Mouse (Mus musculus): ENCODE data around the gene Cfi. TPM values are rescaled to one million over a fixed set of nuclear protein-coding genes. Genes with fewer than 3 reads are reported as not detected.
A peak's percentile ranks its signal among the peaks of the same experiment; 100 is the strongest.

The Cfi gene
- polyA plus RNA-seq, 1 experiment: 0.02 TPM

DNA sequence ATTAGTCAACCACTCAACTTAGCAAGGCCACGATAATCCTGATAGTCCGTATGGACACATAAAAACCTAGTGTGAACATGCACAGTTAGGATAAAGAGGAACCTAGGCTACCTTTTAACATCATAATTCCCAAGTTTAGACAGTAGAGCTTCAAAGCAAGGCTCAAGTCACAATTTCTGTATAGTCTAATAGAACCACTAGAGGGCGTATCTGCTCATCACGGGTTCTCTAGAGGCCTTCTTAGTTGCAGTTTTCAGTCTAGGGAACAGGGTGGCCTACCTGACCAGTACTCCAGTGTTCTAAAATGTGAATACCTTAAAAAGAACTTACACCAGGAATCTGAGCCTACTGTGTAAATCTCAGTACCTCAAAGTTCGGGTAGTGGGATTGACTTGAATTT is 12.4 kb upstream of the Cfi start:
- TF ChIP-seq GATA1 (IDR thresholded peaks at IDR 0.05; ENCODE audit: low read length) (no peak), TAL1 (IDR thresholded peaks at IDR 0.05; ENCODE audit: low read length) (no peak)
- Histone ChIP-seq H3K36me3 (ENCODE audit: control insufficient read depth) (peaks cover 56% of the 10 kb centered on the region), H3K4me1 (ENCODE audit: control insufficient read depth) (peaks cover 3% of the 10 kb centered on the region), H3K9me3 (ENCODE audit: control insufficient read depth, low read length) (no peaks in the 10 kb centered on the region), H3K4me3 (replicated peaks) (no peak overlapping the region), H3K27me3 (ENCODE audit: control insufficient read depth) (no peaks in the 10 kb centered on the region)

GRCm38 (mm10) chr3:129824146-129824545 is 11.5 kb upstream of the Cfi start:
- no peak overlapping the region for H3K4me3 ChIP-seq (replicated peaks)
- peaks cover 60% of the 10 kb centered on the region for H3K36me3 ChIP-seq (ENCODE audit: control insufficient read depth)
- no peak for TF ChIP-seq GATA1 (IDR thresholded peaks at IDR 0.05; ENCODE audit: low read length)
- TF ChIP-seq TAL1 (IDR thresholded peaks at IDR 0.05; ENCODE audit: low read length): no peak

DNA sequence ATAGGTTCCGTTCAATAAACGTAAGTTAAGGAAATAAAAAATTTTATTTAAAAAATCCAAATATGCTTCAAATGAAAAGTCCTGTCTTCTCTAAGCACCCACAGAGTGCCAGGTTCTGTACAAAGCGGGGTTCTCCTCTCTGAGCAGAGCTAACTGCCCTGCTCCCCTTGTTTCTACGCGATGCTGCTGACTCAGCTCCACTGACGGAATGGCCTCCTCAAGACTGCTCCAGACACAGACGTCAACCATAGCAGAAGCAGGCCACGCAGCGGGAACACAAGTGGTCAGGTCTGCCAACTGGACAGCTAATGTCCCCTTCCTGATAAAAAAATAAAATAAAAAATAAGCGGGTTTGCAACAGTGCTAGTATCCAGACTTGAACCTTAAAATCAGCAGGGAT is 10.8 kb upstream of the Cfi start:
- TF ChIP-seq GATA1 (IDR thresholded peaks at IDR 0.05; ENCODE audit: low read length) (no peak), TAL1 (IDR thresholded peaks at IDR 0.05; ENCODE audit: low read length) (no peak)
- Histone ChIP-seq H3K4me1 (ENCODE audit: control insufficient read depth) (peaks cover 17% of the 10 kb centered on the region), H3K27me3 (ENCODE audit: control insufficient read depth) (no peaks in the 10 kb centered on the region), H3K36me3 (ENCODE audit: control insufficient read depth) (peaks cover 57% of the 10 kb centered on the region), H3K4me3 (replicated peaks) (no peak overlapping the region), H3K9me3 (ENCODE audit: control insufficient read depth, low read length) (no peaks in the 10 kb centered on the region)

More at GRCm38 (mm10) chr3:129824146-129824545, 11.5 kb upstream of the Cfi start:
- Histone ChIP-seq H3K27me3 (ENCODE audit: control insufficient read depth) (no peaks in the 10 kb centered on the region), H3K4me1 (ENCODE audit: control insufficient read depth) (peaks cover 10% of the 10 kb centered on the region), H3K9me3 (ENCODE audit: control insufficient read depth, low read length) (no peaks in the 10 kb centered on the region)

- Histone ChIP-seq H3K27me3 (ENCODE audit: control insufficient read depth) (no peaks in the 10 kb centered on the region), H3K9me3 (ENCODE audit: control insufficient read depth, low read length) (no peaks in the 10 kb centered on the region), H3K36me3 (ENCODE audit: control insufficient read depth) (peaks cover 54% of the 10 kb centered on the region), H3K4me1 (ENCODE audit: control insufficient read depth) (peaks cover 33% of the 10 kb centered on the region), H3K4me3 (replicated peaks) (no peak overlapping the region)
- TF ChIP-seq GATA1 (IDR thresholded peaks at IDR 0.05; ENCODE audit: low read length): no peak
- TF ChIP-seq TAL1 (IDR thresholded peaks at IDR 0.05; ENCODE audit: low read length): no peak
Observed at GRCm38 (mm10) chr3:129826691-129827090, 9.0 kb upstream of the Cfi start.

- no peaks in the 10 kb centered on the region for H3K9me3 ChIP-seq (ENCODE audit: control insufficient read depth, low read length)
- H3K4me1 ChIP-seq (ENCODE audit: control insufficient read depth): peaks cover 35% of the 10 kb centered on the region
- H3K36me3 ChIP-seq (ENCODE audit: control insufficient read depth): peaks cover 48% of the 10 kb centered on the region
- H3K4me3 ChIP-seq (replicated peaks): no peak overlapping the region
- H3K27me3 ChIP-seq (ENCODE audit: control insufficient read depth): peaks cover 3% of the 10 kb centered on the region; the same call in 1 of the 2 replicates
- TF ChIP-seq TAL1 (IDR thresholded peaks at IDR 0.05; ENCODE audit: low read length) (no peak), GATA1 (IDR thresholded peaks at IDR 0.05; ENCODE audit: low read length) (no peak)
Observed at GRCm38 (mm10) chr3:129827691-129828090, 8.0 kb upstream of the Cfi start.

GRCm38 (mm10) chr3:129830626-129831025 is 5.1 kb upstream of the Cfi start:
- H3K4me3 ChIP-seq (replicated peaks): peak overlapping the region; percentile 94
- peaks cover 23% of the 10 kb centered on the region for H3K36me3 ChIP-seq (ENCODE audit: control insufficient read depth)
- peaks cover 5% of the 10 kb centered on the region; the same call in 1 of the 2 replicates for H3K27me3 ChIP-seq (ENCODE audit: control insufficient read depth)
- H3K4me1 ChIP-seq (ENCODE audit: control insufficient read depth): peaks cover 35% of the 10 kb centered on the region
- H3K9me3 ChIP-seq (ENCODE audit: control insufficient read depth, low read length): no peaks in the 10 kb centered on the region
- TF ChIP-seq TAL1 (IDR thresholded peaks at IDR 0.05; ENCODE audit: low read length) (no peak), GATA1 (IDR thresholded peaks at IDR 0.05; ENCODE audit: low read length) (no peak)

GRCm38 (mm10) chr3:129831035-129831568 is 4.6 kb upstream of the Cfi start, which contains the start of gene Gar1:
Gene Gar1, minus strand, starts transcription at chr3:129831396.
- H3K4me1 ChIP-seq (ENCODE audit: control insufficient read depth): peaks cover 35% of the 10 kb centered on the region
- H3K27me3 ChIP-seq (ENCODE audit: control insufficient read depth): peaks cover 5% of the 10 kb centered on the region; the same call in 1 of the 2 replicates
- H3K36me3 ChIP-seq (ENCODE audit: control insufficient read depth): peaks cover 21% of the 10 kb centered on the region
- H3K9me3 ChIP-seq (ENCODE audit: control insufficient read depth, low read length): no peaks in the 10 kb centered on the region
- TF ChIP-seq TAL1 (IDR thresholded peaks at IDR 0.05; ENCODE audit: low read length): no peak
- no peak for TF ChIP-seq GATA1 (IDR thresholded peaks at IDR 0.05; ENCODE audit: low read length)
- peak within 1 kb of the TSS; percentile 94 for H3K4me3 ChIP-seq (replicated peaks)

- Histone ChIP-seq H3K4me1 (ENCODE audit: control insufficient read depth) (peaks cover 7% of the 10 kb centered on the region), H3K36me3 (ENCODE audit: control insufficient read depth) (no peaks in the 10 kb centered on the region), H3K27me3 (ENCODE audit: control insufficient read depth) (peaks cover 5% of the 10 kb centered on the region; the same call in 1 of the 2 replicates), H3K9me3 (ENCODE audit: control insufficient read depth, low read length) (no peaks in the 10 kb centered on the region), H3K4me3 (replicated peaks) (no peak overlapping the region)
- no peak for TF ChIP-seq TAL1 (IDR thresholded peaks at IDR 0.05; ENCODE audit: low read length)
- TF ChIP-seq GATA1 (IDR thresholded peaks at IDR 0.05; ENCODE audit: low read length): no peak
Observed at GRCm38 (mm10) chr3:129836051-129836697, 490 bp downstream of the Cfi start.

DNA sequence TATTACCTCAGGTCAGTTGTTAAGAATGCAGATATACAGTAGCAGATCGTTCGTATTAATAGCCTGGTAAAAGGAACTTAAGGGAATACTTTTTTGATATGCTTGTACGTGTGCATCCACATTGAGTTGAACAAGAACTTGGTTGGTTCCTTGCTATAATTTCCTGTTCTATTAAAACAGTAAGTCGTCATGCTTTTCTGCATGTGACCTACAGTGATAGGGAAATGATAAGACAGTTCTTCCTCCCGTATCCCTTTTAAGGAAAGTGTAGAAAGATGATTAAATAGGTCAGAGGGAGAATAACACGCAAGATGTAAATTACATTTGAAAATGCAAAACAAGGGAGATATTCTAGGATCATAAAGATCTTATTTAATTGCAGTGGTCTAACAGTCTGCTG is 1.3 kb downstream of the Cfi start:
- H3K4me3 ChIP-seq (replicated peaks): peak overlapping the region; percentile 32
- TF ChIP-seq TAL1 (IDR thresholded peaks at IDR 0.05; ENCODE audit: low read length): no peak
- no peak for TF ChIP-seq GATA1 (IDR thresholded peaks at IDR 0.05; ENCODE audit: low read length)
- no peaks in the 10 kb centered on the region for H3K4me1 ChIP-seq (ENCODE audit: control insufficient read depth)
- H3K36me3 ChIP-seq (ENCODE audit: control insufficient read depth): no peaks in the 10 kb centered on the region
- no peaks in the 10 kb centered on the region for H3K9me3 ChIP-seq (ENCODE audit: control insufficient read depth, low read length)
- H3K27me3 ChIP-seq (ENCODE audit: control insufficient read depth): peaks cover 5% of the 10 kb centered on the region; the same call in 1 of the 2 replicates
